Mouse (Mus musculus) WW6 (cell line): Measurements from ENCODE around the gene Lrrc23.

Experiments used
- DNase-seq: peaks from one replicate; pipeline ENCODE4 v3.0.0-alpha.2; 2013; ENCODE audit warnings: low read depth, low spot score

Lrrc23 gene

DNA sequence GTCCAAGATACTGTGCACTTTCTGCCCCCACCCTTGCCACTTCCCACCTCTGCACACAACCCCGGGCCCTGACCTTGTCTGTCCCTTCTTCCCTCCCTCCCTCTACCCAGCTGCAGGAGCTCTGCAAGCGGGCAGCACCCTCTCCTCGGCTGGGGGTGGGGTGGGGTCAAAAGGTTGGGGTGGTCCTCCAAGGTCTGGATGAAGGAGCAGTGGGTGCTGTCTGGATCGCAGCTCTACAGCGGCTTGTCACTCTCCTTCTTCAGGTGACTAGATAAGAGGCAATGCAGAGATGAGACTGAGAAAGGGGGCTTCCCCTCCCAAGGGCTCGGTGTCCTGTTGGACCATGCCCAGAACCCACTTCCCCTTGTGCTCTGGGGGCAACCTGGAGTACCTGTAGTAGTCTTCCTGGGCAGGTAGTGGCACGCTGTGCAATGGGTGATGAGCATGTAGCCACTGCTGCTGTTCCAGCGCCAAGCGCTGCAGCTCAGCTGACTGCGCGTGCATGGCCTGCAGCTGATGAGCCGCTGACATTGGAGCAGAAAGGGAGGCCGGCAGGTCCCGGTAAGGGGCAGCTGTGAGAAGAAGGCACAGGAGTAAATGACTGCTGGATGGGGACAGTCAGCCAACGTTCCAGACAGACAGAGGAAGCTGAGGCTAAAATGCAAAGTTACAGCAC, 36.5 kb downstream of the Lrrc23 start:
- no peak for DNase-seq

DNA sequence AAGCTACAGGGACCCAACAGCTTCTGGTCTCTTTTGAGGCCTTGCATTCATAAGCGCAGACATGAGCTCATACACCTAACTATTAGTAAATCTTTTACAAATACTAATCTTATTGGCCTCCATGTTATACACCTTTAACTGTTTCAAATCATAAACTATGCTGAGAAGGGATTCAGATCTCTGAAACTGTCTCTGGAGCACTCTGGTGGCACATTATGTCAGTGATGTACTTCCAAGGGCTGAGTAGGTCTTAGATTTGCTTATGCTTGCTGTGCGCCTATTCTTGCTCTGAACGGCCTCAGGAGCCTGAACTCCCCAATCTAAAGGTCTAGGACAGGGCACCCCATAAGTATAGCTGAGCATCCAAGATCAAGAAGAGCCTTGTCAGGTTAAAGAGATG, 37.7 kb downstream of the Lrrc23 start:
- DNase-seq, result no peak

DNA sequence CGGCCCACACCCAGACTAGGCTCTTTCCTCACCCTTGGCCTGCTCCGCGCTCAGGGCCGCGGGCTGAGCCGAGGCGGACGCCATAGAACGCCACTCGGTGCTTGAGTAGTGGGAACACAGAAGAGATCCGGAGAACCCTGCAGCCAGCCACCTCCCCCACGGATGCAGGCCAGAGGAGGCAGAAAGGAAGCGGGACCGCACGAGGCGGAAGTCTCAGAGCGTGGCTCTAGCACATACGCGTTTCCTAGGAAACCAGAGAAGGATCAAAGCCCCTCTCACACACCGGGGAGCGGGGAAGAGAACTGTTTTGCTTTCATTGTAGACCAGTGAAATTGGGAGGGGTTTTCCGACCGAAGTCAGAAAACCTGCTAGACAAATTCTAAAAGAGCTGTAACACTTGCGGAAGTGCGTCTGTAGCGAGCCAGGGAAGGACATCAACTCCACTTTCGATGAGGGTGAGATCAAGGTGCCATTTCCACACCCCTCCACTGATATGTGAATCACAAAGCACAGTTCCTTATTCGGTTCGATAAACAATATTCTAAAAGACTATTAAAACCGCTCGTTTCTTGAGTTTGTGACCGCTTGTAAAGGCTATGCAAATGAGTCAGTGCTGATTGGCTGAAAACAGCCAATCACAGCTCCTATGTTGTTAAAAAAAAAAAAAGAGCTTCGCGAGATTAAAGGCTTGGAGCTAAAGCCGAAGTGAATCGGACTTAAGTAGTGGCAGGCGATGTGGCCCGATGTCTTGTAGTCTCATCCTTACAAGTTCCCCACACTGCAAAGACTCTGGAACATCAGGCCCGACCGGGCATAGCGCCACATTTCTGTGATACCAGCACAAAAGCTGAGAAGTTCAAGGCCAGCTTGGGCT, 38.4 kb downstream of the Lrrc23 start, which contains the start of gene Grcc10:
Gene Grcc10, minus strand, starts transcription at position 487 of the 874 bp plus-strand sequence.
- peak; percentile 98 for DNase-seq

DNA sequence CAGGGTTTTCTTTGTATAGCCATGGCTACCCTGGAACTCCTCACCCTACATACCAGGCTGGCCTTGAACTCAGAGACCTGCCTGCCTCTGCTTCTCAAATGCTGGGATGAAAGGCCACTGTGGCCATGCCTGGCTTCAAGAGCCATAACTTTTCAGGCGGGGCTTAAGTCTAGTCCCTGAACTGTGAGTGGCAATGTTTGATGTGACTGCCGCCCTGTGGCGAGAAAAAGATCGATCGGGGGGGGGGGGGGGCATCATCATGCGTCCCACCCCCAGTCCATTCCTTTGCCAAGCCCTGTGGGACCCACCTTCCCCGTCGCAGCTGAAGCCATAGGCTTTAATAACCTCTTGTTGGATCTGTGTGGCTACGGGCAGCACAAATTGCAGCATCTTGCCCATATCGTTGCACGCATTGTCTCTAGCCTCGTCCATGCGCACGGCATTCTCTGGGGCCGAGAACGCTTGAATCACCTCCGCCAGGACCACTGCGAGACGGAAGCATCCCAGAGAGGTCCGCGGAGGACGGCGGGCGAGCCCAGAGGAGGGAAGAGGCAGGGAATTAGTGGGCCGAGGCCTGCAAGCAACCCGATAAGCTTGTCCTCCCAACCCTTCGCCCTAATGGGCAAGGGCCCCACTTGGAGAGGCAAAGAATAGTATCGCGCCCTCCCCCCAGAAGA, 39.2 kb downstream of the Lrrc23 start:
- peak; percentile 43 for DNase-seq

DNA sequence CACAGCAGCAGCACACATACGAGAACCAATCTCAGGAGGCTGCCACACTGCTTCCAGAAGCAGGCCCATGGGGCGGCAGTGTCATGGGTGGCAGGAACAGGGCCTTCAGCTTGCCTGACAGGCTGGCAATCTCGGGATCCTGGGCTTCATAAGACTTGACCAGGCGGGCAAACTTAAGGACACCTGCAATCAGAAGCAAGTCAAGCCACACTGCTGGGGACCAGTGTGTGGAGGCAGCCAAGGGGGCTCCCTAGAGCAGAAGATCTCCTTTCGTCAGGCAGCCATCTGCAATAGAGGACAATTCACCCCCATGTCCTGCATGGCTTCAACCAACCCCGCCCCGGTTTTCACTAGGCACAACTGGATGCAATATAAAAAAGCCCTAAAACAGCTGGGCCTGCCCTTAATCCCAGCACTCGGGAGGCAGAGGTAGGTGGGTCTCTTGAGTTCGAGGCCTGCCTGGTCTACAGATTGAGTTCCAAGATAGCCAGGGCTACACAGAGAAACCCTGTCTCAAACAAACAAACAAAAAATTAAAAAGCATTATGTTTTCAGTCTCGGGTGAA, 40.2 kb downstream of the Lrrc23 start:
- no peak for DNase-seq

DNA sequence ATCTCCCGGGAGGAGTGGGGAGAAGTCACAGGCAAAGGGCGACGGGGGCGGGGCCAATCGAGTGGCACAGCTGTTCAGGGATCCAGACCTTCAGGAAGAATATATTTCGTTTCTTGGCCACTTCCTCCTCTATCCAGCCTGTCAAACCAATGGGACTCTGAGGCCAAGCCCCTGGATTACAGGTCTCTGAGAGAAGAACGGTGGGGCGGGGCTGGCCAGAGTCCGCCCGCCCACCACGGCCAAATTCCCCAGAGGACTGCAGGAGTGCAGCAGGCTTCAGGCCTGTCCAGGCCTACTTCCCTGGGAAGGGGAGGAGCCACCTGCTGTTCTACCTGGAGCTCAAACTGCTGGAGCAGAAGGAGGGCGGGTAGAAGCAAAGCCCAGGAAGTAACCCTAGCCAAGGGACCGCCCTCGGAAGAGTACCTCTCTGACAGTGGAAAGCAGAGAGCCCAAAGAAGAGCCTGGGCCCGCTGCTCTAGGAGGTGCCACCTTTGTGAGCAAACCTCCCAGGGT, 41.0 kb downstream of the Lrrc23 start, which contains the start of gene Ptpn6:
Gene Ptpn6, minus strand, starts transcription at position 204 of the 513 bp plus-strand sequence.
- DNase-seq, result peak; percentile 90

DNA sequence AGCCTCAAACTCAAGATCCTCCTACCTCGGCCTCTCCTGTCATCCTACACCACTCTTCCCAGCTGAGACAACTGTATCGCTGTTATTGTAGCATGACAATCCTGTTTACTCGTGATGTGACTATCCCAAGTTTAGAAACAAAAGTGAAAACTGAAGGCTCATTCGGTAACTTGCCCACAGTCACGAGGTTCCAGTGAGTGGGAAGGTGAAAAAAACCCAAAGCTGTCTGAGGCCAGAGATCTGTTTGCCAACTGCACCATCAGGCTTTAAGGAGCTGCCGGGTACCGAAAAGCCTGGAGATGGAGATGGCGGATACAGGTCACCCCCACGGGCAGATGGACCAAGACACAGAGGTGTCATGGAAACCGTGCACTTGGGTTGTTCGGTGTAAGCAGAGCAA, 42.5 kb downstream of the Lrrc23 start:
- no peak for DNase-seq

DNA sequence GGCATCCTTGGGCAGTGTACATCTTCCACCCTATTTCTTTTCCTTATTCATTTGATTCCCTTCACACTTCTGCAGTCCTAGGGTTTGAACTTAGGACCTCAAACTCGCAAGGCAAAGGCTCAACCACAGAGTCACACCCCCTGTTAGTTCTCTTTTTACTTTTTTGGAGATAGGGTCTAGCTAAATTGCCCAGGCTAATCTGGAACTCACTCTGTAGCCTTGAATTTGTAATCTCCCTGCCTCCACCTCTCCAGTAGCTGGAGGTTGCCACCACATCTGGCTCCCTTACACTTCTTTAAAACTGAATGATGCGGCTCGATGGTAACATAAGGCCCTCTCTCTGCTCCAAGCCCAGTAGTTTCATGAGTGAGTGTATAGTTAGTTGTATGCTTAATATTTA, 45.1 kb downstream of the Lrrc23 start:
- DNase-seq, result no peak

DNA sequence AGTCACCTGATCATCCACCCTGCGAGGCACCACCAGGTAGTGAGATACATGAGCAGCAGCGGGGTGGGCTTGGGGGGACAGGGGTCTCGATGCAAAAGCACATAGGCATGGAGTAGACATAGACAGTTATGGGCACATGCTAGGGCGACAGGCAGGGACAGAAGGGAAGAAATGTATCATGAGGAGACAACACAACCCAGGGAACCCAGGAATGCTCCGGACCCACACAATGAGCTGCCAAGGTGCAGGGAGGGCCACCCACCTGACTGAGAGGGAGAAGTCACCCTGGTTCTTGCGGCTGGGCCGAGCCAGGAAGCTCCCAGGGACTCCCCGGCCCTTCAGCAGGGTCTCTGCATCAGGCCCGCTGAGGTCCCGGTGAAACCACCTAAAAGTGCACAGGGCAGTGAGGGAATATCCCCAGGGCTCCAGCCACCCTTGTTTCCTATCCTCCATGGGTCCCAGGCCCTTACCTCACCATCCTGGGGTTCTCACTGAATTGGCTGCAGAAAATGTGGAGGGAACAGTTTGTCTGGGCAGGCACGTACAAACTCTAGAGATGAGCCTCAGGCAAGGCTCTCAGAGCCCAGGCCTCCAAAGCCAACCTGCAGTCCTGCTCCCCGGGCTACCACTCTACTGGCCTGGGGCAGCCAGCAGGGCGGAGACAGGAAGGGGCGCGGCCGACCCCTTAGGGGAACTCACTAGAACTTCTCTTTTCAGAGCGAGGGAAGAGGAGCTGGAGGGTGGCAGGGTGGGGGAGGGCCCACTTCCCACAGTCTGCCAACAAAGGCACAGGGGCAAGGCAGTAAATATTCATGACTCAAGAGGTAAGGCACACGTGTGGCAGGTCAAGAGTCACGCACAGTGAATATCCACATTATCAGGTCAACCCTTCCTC, 46.8 kb downstream of the Lrrc23 start:
- no peak for DNase-seq

DNA sequence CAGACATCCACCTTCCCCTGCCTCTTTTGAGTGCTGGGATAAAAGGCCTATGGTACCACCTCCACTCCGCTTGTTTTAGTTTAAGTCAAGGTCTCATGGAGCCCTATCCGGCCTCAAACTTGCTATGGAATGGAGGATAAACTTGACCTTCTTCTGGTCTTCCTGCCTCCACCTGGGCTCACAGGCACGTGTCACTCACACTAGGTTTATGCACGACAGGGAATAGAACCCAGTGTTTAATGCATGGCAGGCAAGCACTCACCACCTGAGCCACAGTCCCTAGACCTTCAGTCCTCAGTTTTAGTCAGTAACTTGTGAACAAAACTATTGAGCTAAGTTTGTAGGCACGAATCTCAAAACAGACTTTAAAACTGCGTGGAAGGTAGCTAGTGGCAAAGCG, 48.5 kb downstream of the Lrrc23 start:
- no peak for DNase-seq

DNA sequence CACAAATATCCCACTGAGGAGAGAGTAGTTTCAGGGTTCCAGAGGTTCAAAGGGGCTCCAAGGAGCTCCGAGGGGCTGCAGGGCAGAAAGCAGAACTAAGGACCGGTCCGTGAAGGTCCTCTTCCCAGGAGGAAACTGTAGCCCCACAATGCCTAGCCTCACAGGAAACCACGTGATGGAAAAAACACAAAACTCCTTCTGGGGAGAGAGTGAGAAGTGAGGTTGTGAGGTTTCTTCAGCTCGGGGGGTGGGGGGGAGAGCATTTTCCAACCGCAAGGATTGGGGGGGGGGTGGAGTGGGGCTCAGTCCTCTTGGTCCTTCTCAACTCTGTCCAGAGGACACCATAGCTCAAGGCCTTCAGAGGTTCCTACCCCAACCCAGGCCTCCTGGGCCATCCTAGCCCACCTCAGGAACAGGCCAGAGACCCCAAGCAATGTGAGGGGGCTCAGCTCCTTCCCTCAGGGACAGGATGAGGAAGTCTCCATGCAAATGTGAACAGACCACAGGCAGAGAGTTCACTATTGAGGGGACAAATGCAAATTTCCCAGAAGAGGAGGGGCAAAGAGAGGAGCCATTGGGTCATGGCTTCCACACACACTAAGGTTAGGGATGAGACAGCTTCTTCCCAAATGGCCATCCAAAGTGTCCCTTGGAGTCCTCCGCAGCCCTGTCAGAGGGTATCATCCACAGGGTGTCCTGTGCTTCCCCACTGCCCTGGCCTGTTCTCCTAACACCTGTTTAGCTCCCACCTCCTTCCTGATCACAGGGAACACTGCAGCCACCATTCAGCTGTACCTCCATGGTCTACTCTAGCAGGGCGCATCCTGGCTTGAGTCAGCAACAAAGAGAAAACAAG, 49.4 kb downstream of the Lrrc23 start:
- DNase-seq, result no peak

DNA sequence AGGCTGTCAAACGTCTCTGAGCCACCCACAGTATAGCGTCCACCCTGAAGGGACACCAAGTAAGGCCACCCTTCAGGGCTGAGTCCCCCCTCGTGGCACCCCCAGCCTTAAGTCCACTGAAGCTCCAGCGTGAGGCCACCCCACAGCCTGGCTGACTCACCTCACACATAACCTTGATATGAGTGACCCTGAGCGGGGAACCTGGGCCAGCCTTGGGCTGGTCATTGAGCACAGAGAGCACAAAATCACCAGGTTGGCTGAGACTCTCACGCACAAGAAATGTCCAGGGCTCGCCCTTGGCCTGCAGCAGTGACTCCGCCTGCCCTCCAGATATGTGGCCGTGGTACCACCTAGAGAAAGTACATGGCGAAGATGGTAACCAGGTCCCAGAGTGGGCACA, 50.9 kb downstream of the Lrrc23 start:
- DNase-seq, result no peak

DNA sequence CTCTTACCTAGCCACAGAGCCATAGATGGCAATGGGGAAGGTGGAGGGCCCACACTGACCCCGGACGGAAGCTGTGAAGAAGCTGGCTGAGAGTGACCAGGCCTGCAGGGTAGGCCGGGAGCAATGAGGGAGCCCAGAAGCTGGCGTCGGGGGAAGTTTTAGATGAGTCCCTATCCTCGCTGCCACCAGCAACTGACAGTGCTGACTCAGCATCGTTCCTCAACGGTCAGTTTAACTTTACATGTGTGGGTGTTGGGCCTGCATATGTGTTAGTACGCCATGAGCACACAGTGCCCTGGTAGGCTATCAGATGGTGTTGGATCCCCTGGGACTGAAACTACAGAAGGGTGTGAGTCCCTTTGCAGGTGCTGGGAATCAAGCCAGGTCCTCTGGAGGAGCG, 55.1 kb downstream of the Lrrc23 start:
- no peak for DNase-seq

DNA sequence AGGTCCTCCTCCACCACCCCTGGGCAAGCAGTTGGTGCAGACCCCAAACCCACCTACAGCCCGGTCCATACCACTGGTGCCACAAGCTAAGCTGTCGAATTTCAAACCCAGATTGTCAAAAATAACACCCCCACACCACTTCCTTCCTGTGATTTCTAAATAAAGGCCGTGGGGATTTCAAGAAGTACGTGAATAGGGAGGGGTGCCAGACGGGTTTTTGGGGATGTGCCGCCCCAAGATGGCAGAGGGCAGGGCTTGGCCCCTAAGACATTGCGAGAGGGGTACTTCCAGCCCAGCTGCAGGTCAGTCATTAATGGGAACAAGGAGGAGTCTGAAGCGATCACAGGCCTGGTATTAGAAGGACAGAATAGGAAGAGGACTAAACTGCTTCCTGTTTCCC, 56.0 kb downstream of the Lrrc23 start:
- no peak for DNase-seq

DNA sequence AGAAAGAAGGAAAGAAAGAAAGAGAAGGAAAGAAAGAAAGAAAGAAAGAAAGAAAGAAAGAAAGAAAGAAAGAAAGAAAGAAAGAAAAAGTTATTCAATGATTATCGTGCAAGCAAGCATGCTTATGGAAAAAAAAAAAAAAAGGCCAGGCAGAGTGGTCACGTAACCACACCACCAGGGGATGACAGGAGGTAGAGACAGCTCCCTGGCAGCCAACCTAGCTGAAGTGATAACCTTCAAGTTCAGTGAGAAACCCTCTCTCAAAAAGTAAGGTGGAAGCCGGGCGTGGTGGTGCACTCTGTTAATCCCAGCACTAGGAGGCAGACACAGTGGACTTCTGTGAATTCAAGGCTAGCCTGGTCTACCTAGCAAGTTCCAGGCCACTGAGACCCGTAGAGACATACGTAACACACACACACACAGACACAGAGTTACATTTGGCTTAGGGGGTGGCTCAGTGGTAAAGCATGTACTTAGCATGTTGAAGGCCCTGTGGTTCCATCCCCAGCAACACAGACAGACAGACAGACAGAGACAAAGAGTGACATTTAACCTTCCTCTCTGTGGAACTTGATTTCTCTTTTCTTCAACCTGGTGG, 56.6 kb downstream of the Lrrc23 start:
- DNase-seq, result no peak

DNA sequence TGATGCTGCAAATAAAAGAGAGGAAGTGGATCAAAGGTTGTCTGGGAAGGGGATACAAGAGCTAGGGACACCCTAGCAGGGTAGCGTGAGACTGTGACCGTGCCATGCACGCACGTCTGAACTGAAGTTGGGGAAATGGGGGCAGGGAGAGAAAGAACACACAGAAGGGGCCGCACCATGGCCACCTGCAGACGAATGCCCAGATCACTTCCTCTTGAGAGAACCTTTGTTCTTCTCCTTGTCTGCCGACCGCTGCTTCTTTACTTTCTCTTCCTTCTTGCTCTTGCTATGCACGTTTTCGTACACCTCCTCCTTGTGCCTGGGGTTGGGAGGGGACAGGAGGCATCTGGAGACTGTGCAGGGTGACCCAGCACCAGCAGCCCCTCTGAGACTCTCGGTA, 58.6 kb downstream of the Lrrc23 start:
- DNase-seq, result no peak
